Mouse (Mus musculus) spleen, postnatal 14 days (tissue): ENCODE data around the gene Rfxank.

Experiments used
- DNase-seq, 2 experiments: peaks; one replicate each; pipeline ENCODE4 v3.0.0; 2021 to 2022; ENCODE audit warnings: low spot score in 2 of 2

Gene Rfxank

DNA sequence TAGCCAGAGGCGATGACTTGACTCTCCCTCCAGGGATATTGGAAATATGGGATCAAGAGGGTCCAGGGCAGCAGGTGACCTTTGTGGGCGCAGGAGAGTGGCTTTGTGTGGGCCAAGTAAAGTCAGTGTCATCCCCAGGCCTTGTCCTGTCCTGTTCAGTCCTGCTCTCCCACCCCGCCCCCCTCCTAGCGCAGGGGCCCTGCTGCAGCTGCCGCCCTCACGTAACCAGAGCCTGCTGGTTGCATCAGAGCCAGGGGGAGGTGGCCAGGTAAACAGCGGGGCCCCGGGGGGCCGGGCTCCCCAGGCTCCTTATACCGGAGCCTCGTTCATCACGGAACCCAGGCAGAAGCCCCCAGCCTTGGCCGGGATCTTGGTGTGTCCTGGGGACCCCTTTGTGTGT, 11.2 kb upstream of the Rfxank start:
- no peak for DNase-seq

DNA sequence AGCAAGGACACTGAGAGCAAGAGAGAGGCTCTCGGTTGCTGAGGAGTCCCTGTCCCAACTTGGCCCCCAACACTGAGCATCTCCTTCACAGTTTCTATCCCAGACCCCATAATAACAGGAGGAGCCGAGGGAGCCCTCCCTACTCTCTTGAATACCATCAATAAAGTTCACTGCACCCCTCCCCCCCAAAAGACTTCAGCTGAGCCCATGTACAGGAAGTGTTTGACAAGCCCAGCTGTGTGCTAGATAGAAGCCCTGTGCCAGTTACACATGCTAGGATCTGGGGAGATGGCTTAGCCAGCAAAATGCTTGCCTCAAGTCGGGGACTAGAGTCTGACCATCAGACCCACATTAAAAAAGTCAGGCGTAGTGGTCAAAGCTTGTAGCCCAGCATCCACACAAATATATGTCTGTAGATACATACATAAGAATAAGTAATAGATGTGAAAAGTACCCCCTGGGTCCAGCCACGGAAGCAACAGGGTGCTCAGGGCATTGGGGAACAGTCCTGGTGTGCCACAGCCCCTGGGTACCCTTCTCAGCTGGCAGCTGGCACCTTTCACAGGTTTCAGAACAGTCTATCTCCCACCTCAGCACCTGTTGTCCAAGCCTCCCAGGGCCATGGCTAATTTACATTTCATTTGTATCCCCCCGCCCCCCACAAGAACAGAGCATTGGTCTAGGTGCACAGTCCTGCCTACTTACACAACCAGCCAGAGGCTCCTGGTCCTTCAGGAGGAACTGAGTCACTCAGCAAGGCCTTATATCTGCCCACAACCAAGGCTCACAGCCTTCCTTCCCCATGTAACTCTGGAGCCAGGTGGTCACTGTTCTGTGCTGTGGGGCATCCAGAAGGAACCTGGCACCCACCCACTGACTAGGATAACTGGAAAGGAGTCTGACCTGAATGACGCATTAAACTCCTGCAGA, 9.0 kb upstream of the Rfxank start:
- no peak for DNase-seq

DNA sequence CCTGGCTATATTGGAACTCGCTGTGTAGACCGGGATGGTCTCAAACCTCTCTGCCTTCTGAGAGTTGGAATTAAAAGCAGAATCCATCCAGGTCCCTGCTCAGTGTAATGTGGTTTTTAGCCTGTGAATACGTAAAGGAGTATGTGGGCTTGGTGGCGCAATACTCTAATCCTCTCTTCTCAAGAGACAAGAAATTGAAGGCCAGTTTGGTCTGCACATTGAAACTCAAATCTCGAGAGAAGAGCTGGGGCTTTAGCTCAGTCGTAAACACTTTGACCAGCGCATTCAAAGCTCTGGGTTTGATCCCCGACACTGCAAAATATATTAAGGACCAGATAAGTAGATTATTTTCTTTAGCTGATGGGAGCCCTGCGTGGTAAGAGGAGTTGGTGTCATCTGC, 1.0 kb upstream of the Rfxank start:
- no peak for DNase-seq

DNA sequence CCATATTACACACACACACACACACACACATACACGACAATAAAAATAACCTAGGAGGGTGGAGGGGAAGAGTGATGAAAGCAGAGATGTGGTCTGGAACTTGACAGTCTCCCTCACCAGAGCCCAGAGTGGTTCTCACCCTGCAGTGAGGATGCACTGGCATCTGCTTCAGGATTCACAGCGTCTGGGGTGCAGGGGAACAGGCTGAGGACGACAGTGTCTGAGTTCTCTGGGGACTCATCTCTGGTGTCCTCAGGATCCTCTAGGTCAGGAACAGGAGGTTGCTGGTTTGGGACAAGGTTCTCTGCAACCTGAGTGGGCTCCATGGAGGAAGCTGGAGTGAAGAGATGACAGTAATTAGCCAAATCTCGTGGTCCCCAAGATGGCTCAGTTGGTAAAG, 1.1 kb downstream of the Rfxank start:
- no peak for DNase-seq

DNA sequence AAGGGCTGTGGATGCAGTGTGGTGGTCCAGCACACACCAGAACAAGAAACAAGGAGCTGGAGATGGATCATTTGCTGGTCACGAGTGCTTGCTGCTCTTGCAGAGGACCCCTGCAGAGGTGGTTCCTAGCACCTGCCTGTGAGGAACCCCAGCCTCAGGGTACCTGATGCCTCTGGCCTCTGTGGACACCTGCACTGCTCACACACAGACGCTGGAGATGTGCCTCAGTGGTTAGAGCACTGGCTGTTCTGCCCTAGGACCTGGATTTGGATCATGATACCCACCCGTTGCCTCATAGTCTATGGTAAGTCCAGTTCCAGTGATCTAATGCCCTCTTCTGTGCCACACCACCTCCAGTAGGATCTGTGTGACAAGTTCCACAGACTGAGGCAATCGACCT, 2.4 kb downstream of the Rfxank start:
- no peak for DNase-seq

DNA sequence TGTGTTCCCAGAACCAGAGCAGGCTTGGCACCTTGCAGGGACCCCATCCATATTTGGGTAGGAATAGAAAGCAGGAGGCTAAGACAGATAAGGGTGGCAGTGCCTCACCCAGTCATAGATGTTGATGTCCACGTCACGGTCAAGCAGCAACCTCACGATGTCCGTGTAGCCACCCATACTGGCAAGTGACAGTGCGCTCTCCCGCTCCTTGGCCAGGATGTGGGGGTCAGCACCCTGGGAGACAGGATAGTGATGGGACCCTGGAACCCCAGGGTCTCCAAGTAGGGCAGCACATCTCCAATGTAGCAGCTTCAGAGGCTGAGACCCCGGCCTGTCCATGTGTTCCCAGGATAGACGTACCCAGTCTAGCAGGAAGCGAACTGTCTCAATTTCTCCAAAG, 4.0 kb downstream of the Rfxank start:
- DNase-seq = no peak

DNA sequence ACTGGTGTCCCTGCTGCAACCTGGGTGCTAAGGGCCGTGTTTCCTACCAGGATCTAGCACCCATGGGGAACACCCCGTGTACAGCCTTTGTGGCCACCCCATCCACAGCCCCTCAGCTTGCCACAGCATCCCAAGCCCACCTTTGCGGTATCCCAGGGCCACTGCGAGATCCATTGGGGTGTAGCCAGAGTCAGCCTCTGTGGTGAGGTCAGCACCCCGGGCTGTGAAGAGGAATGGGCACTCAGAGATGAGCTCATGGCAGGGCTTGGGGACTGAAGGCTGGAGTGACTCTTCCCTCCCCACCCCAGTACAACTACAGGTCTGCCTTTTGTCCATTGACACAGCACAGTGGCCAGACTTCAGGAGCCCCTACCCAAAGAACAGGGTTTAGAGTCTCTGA, 4.9 kb downstream of the Rfxank start:
- no peak for DNase-seq

DNA sequence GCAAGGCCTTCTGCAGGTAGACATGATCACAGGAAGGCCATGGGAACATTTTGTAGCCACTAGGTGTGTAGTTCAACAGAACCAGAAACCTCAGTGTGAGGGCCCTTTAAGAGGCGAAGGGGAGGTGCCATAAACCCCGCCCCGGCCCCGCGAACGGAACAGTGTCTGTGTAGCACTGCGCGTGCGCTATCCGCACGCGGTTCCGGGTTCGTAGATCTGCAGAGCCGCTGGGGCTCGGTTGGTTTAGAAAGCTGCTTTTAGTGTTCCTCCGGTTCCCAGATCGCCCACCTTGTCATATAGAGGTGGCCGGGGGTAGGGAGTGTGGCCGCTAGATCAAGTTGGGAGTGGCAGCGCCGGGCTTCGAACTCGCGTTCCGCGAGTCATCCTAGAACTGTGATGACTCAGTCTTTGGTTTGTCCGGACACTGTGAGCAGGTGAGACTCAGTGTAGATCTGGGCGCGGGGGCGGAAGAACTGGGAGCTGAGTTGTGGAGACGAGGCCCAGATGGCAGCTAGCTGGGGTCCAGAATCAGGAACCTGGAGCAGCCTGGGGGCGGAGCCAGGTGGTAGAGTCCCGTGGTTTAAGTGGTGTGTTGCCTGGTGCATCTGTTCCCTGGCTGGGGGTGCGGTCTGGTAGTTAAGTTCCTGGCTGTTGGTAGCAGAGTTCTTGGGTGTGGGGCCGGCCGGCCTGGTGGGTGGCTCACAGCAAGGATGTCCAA, 7.6 kb downstream of the Rfxank start, which contains the start of gene Nr2c2ap:
Gene Nr2c2ap (plus strand): TSS at position 168 of the 718 bp plus-strand sequence.
- peak; percentile 64 to 76 for DNase-seq

DNA sequence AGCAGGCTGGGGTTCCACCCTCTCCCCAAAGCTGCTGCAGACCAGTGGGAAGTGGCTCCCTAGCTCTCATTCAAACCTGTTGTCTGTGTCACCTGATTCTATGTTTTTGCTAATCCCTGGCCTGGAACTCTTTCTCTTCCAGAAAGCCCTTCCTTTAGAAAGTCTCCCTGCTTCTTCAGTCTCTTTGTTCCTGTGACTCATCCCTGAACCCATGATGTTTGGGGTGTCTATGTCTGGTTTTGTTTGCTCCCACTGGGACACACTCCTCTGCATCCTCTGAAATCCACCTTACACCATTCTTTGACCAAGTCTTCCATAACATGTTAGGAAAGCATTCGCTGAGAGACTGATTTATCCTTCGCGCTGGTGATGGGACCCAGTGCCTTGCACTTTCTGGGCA, 8.9 kb downstream of the Rfxank start:
- DNase-seq = no peak

DNA sequence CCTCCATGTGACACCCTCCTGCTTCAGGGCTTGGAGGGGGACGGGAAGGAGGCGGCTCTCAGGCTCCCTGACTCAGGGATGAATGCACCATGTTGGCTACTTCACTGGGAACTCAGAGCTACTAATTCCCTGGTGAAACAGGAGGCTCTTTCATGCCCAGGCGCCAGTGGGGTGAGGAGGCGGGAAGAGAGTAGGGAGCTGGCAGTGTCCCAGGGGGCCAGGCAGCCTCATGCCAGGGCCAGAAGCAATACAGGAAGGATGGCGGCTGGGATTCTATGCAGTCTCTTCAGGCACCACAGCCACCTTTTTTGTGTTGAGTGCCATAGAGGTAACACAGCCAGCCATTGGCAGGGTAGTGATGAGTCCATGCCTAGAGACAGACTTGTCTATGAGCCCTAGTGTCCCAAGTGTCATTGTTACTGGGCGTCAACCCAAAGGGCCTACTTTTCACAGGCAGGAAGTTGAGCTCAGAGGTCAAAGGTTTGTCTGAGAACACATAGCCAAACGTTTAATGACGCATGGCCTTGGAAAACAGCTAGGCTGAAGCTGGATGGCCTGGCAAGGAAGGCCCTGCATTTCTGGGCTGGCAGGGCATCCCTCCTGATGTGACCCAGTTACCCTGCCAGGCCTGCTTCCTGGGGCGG, 9.5 kb downstream of the Rfxank start:
- no peak for DNase-seq

DNA sequence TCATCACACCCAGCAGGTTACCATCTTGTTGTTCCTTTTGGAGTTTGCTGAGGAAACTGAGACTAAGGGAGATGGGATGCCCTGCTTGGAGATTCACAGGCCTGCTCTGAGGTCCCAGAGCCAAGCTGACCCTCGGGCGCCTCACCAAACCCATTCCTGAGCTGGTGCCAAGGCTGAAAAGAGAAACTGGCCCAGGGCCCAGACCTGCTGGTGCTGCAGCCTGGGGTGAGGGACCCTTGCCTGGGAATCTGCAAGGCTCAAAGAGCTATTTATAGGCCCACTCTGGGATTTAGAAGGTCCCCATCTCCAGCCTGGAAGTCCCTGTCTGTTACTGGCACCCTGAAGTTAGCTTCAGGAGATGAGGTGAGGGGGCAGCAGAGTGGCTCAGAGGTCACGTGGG, 10.5 kb downstream of the Rfxank start:
- no peak for DNase-seq

DNA sequence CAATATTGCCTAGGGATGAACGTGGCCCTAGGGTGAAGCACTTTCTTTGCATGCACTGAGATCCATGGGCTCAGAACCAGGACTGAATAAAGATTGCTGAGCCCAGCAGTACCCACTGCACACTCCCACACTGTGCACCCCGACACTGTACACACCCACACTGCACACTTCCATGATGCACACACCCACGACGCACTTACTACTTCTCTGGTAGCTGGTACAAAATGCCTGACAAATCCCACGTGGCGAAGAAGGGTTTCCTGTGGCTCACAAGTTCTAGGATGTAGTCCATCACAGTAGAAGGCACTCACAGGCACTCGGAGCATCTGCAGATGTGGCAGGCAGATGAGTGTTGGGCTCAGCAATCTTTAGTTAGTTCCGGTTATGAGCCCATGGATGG, 14.0 kb downstream of the Rfxank start:
- DNase-seq = no peak

DNA sequence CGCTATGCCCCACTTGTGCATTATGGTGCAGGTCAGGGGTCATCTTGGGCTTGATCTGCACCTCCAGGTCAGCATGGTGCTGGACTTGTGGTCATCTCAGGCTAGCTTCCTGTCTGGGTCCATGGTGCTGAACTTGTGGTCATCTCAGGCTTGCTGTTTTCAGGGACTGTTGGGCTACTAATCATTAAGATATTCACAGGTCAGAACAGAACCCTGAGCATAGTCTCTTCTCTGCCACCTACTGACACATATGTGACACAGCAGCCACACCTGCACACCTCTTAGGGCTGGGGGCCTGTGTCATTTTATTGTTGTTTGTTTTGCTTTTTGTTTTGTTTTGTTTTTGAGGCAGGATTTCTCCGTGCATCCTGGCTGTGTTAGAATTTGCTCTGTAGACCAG, 16.1 kb downstream of the Rfxank start:
- DNase-seq = no peak

DNA sequence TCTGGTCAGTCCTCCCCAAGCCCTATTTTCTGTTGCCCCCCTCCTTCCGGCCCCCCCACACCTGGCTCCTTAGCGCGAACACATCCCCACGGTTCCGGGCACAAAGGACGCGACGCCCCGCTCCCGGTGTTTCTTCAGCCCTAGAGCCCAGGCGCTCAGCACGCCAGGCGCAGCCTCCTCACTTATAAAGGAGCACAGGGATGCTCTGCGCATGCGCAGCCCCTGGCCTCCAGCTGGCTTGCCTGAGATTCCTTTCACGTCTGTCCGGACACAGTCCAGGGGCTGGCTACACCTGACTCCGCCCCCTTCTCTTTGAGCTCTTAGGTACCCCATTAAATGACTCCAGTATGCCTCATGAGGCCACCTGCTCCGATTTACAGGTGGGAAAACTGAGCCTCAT, 18.3 kb downstream of the Rfxank start, which contains the start of gene Ncan:
Gene Ncan (minus strand): TSS at position 207 of the 400 bp plus-strand sequence.
- DNase-seq = no peak

DNA sequence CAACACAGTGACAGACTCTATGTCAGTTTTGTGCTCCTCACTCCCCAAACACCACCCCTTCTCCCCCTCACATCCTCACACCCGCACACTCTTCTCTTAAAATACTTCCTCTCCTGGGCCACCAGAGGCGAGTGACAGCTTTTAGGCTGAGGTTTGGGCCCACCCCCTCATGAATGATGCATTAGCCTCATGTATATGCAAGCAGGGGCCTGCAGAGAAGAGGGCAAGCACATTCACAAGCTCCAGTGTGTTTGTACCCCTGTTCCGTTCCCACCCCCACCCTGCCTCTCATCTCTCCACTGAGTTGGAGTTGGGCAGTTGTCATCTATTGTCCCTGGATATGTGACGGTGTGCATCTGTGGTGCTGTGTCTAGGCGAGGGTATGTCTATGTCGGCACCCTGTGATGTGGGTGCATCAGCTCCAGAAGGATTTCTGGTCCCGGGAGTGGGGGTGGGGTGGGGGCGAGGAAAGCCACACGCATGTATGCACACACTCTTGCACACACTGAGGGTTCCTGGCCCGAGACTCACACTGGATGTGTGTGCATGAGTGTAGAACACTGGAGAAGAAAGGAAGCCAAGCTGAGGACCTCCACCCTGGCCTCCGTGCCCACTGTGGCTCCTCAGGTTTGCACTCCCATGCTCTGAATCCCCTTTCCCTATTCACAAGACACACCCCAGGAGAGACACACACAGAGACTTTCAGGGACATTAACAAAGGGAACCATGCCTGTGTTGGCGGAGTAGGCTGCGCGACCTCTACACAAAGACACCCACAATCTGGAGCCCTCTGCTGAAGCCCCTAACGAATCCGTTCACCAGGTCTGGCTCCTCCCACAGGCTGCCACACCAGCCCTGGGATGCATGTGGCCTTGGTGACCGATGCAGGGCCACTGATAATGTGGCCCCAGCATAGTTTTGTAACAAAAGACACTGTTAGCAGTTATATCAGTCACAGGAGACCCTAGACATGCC, 19.9 kb downstream of the Rfxank start:
- DNase-seq = no peak

DNA sequence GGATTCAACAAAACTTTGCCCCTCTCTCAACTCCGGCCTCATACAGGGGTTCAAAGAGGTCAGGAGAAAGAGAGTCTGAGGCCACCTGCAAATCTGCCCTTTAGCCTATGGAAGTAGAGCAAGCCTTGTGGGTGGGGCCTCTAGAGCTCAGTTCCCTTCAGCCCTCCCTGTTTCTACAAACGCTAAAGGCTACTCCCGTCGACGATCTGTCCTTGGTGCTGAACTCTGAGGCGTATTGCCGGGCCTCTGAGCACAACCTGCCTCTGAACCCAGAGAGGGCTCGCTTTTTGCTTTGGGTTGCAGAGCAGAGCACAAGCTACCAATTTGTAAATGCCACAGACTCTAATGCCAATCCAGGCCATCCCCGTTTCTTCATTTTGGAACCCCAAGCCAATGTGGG, 21.3 kb downstream of the Rfxank start:
- peak in 1 of 2 experiments; percentile 25 for DNase-seq

DNA sequence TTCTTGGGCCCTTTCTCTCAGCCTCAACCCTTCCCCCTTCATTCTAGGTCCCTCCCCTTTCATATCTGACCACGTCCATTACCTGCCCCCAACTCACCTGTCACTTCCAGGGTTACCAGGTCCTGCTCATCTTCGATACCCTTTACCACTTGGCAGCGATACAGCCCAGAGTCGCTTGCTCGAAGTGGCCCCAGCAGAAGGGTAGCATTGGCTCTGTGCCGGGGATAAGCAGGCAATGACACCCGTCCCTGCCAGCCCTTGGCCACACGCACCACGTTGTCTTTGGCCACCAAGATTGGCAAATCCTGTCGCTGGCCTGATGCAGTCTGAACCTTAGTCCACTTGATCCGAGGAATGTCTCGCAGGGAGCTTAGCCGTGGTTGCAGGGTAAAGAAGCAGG, 24.1 kb downstream of the Rfxank start:
- DNase-seq = no peak

DNA sequence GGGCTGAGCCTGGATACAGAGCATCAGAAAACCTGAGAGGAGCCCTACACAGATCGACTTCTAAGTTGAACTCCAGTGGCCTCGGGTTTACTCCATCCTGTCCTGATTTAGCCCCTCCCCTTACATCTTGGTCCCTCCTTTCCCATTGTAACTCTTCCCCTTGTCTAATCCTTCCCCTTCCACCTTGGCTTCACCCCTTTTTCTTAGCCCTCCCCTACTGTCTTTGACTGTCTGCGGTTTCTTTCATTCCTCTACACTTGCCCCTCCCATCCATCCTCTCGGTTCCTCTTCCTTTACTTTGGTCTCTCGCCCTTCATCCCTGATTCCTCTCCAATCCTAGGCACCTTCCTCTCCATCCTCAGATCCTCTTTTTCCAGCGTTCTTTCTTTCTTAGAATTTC, 24.5 kb downstream of the Rfxank start:
- no peak for DNase-seq

DNA sequence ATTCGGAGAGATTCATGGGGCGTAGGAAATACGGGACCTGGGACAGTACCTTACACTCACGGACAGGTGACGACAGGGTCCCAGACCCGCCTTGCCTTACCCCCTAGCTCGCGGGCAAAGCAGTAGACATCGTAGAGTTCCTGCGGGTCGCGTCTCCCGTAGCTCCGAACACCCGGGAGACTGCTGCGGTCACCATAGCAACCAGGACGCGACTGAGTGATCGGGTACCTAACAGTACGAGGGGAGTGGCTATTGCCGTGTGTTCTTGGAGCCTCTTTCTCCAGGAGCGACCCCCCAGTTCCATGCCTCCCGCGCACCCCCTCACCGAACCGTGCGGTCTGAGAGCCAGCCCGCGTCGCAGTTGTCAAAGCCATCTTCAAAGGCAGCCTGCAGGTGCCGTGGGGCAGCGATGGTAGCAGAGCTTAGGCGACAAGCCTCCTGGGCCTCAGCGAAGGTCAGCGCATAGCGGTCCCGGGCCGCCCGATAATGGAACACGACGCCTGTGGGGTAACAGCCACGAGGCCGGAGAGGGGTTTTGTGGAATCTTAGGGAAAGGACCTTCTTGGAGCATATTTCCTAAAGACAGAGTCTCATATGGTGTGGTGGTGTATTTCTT, 26.4 kb downstream of the Rfxank start:
- no peak for DNase-seq

DNA sequence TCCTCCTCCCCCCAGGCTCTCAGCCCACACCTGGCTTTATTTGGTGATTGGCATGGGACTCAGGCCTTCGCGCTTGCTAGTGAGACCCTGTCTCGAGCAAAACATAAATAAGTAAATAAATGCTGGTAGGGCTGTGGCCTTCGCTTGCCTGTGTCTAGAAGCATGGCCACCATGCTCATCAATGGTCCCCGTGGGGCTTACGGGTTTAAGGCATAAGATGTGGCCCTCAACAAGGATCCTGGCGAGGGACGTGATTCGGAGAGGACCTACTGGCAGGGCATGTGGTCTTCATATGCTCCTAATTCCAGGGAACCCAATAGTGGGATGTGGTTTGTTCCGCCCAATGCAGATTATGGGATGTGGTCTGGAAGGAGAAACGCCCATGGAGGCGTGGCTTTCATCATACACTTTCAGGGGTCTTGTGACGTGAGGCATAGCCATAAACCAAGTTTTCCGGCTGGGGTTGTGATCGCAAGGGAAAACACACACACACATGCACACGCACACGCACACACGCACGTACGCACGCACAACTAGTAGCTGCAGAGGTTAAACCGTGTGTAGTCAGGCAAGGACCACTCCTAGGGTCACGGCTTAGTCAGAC, 27.7 kb downstream of the Rfxank start:
- no peak for DNase-seq
